Mouse (Mus musculus): ENCODE results near the gene Gm10721.
"Not testable (repeated sequence)": the region's sequence is repeated elsewhere in the genome, so short reads cannot be mapped to it uniquely, and the experiment has no call there.

Gene Gm10721

DNA sequence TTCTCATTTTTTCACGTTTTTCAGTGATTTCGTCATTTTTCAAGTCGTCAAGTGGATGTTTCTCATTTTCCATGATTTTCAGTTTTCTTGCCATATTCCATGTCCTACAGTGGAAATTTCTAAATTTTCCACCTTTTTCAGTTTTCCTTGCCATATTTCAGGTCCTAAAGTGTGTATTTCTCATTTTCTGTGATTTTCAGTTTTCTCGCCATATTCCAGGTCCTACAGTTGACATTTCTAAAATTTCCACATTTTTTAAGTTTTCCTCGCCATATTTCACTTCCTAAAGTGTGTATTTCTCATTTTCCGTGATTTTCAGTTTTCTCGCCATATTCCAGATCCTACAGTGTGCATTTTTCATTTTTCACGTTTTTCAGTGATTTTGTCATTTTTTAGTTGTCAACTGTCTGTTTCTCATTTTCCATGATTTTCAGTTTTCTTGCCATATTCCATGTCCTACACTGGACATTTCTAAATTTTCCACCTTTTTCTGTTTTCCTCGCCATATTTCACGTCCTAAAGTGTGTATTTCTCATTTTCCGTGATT is at the start of gene Gm10721:
Gene Gm10721 (plus strand): TSS at position 408 of the 547 bp plus-strand sequence.
- DNase-seq (ENCODE audit: low spot score): not testable (repeated sequence)

DNA sequence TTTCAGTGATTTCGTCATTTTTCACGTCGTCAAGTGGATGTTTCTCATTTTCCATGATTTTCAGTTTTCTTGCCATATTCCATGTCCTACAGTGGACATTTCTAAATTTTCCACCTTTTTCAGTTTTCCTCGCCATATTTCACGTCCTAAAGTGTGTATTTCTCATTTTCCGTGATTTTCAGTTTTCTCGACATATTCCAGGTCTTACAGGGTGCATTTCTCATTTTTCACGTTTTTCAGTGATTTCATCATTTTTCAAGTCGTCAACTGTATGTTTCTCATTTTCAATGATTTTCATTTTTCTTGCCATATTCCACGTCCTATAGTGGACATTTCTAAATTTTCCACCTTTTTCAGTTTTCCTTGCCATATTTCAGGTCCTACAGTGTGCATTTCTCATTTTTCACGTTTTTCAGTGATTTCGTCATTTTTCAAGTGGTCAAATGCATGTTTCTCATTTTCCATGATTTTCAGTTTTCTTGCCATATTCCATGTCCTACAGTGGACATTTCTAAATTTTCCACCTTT is 12.4 kb upstream of the Gm10721 start, which contains the start of gene Gm10722:
Gene Gm10722 (plus strand): TSS at position 478 of the 528 bp plus-strand sequence.
- peak; percentile 69 for DNase-seq (ENCODE audit: low spot score)

DNA sequence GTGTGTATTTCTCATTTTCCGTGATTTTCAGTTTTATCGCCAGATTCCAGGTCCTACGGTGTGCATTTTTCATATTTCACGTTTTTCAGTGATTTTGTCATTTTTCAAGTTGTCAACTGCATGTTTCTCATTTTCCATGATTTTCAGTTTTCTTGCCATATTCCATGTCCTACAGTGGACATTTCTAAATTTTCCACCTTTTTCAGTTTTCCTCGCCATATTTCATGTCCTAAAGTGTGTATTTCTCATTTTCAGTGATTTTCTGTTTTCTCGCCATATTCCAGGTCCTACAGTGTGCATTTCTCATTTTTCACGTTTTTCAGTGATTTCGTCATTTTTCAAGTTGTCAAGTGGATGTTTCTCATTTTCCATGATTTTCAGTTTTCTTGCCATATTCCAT is 11.9 kb upstream of the Gm10721 start:
- not testable (repeated sequence) for DNase-seq (ENCODE audit: low spot score)

DNA sequence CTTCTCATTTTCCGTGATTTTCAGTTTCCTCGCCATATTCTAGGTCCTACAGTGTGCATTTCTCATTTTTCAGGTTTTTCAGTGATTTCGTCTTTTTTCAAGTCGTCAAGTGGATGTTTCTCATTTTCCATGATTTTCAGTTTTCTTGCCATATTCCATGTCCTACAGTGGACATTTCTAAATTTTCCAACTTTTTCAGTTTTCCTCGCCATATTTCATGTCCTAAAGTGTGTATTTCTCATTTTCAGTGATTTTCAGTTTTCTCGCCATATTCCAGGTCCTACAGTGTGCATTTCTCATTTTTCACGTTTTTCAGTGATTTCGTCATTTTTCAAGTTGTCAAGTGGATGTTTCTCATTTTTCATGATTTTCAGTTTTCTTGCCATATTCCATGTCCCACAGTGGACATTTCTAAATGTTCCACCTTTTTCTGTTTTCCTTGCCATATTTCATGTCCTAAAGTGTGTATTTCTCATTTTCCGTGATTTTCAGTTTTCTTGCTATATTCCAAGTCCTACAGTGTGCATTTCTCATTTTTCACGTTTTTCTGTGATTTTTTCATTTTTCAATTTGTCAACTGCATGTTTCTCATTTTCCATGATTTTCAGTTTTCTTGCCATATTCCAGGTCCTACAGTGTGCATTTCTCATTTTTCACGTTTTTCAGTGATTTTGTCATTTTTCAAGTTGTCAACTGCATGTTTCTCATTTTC is 10.8 kb upstream of the Gm10721 start:
- DNase-seq (ENCODE audit: low spot score): peak; percentile 25

DNA sequence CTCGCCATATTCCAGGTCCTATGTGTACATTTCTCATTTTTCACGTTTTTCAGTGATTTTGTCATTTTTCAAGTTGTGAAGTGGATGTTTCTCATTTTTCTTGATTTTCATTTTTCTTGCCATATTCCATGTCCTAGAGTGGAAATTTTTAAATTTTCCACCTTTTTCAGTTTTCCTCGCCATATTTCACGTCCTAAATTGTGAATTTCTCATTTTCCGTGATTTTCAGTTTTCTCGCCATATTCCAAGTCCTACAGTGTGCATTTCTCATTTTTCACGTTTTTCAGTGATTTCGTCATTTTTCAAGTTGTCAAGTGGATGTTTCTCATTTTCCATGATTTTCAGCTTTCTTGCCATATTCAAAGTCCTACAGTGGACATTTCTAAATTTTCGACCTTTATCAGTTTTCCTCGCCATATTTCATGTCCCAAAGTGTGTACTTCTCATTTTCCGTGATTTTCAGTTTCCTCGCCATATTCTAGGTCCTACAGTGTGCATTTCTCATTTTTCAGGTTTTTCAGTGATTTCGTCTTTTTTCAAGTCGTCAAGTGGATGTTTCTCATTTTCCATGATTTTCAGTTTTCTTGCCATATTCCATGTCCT is 10.0 kb upstream of the Gm10721 start, which contains the start of gene Gm11168:
Gene Gm11168 (plus strand): TSS at position 553 of the 603 bp plus-strand sequence.
- not testable (repeated sequence) for DNase-seq (ENCODE audit: low spot score)

DNA sequence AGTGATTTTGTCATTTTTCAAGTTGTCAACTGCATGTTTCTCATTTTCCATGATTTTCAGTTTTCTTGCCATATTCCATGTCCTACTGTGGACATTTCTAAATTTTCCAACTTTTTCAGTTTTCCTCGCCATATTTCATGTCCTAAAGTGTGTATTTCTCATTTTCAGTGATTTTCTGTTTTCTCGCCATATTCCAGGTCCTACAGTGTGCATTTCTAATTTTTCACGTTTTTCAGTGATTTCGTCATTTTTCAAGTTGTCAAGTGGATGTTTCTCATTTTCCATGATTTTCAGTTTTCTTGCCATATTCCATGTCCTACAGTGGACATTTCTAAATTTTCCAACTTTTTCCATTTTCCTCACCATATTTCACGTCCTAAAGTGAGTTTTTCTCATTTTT is 6.8 kb upstream of the Gm10721 start:
- DNase-seq (ENCODE audit: low spot score): not testable (repeated sequence)

DNA sequence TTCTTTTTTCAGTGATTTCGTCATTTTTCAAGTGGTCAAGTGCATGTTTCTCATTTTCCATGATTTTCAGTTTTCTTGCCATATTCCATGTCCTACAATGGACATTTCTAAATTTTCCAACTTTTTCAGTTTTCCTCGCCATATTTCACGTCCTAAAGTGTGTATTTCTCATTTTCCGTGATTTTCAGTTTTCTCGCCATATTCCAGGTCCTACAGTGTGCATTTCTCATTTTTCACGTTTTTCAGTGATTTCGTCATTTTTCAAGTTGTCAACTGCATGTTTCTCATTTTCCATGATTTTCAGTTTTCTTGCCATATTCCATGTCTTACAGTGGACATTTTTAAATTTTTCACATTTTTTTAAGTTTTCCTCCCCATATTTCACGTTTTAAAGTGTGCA is 6.3 kb upstream of the Gm10721 start:
- DNase-seq (ENCODE audit: low spot score): not testable (repeated sequence)

DNA sequence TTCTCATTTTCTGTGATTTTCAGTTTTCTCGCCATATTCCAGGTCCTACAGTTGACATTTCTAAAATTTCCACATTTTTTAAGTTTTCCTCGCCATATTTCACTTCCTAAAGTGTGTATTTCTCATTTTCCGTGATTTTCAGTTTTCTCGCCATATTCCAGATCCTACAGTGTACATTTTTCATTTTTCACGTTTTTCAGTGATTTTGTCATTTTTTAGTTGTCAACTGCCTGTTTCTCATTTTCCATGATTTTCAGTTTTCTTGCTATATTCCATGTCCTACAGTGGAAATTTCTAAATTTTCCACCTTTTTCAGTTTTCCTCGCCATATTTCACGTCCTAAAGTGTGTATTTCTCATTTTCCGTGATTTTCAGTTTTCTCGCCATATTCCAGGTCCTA is 5.7 kb upstream of the Gm10721 start:
- peak; percentile 39 for DNase-seq (ENCODE audit: low spot score)

DNA sequence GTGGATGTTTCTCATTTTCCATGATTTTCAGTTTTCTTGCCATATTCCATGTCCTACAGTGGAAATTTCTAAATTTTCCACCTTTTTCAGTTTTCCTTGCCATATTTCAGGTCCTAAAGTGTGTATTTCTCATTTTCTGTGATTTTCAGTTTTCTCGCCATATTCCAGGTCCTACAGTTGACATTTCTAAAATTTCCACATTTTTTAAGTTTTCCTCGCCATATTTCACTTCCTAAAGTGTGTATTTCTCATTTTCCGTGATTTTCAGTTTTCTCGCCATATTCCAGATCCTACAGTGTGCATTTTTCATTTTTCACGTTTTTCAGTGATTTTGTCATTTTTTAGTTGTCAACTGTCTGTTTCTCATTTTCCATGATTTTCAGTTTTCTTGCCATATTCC is 3.6 kb upstream of the Gm10721 start:
- DNase-seq (ENCODE audit: low spot score): not testable (repeated sequence)

DNA sequence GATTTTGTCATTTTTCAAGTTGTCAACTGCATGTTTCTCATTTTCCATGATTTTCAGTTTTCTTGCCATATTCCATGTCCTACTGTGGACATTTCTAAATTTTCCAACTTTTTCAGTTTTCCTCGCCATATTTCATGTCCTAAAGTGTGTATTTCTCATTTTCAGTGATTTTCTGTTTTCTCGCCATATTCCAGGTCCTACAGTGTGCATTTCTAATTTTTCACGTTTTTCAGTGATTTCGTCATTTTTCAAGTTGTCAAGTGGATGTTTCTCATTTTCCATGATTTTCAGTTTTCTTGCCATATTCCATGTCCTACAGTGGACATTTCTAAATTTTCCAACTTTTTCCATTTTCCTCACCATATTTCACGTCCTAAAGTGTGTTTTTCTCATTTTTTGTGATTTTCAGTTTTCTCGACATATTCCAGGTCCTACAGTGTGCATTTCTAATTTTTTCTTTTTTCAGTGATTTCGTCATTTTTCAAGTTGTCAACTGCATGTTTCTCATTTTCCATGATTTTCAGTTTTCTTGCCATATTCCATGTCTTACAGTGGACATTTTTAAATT is 802 bp upstream of the Gm10721 start:
- not testable (repeated sequence) for DNase-seq (ENCODE audit: low spot score)

DNA sequence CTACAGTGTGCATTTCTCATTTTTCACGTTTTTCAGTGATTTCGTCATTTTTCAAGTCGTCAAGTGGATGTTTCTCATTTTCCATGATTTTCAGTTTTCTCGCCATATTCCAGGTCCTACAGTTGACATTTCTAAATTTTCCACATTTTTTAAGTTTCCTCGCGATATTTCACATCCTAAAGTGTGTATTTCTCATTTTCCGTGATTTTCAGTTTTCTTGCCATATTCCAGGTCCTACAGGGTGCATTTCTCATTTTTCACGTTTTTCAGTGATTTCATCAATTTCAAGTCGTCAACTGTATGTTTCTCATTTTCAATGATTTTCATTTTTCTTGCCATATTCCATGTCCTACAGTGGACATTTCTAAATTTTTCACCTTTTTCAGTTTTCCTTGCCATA is 2.4 kb downstream of the Gm10721 start, which contains the start of gene Gm10720:
Gene Gm10720 (plus strand): TSS at position 301 of the 400 bp plus-strand sequence.
- DNase-seq (ENCODE audit: low spot score): not testable (repeated sequence)

DNA sequence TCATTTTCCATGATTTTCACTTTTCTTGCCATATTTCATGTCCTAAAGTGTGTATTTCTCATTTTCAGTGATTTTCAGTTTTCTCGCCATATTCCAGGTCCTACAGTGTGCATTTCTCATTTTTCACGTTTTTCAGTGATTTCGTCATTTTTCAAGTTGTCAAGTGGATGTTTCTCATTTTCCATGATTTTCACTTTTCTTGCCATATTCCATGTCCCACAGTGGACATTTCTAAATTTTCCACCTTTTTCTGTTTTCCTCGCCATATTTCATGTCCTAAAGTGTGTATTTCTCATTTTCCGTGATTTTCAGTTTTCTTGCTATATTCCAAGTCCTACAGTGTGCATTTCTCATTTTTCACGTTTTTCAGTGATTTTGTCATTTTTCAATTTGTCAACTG is 3.0 kb downstream of the Gm10721 start:
- not testable (repeated sequence) for DNase-seq (ENCODE audit: low spot score)

DNA sequence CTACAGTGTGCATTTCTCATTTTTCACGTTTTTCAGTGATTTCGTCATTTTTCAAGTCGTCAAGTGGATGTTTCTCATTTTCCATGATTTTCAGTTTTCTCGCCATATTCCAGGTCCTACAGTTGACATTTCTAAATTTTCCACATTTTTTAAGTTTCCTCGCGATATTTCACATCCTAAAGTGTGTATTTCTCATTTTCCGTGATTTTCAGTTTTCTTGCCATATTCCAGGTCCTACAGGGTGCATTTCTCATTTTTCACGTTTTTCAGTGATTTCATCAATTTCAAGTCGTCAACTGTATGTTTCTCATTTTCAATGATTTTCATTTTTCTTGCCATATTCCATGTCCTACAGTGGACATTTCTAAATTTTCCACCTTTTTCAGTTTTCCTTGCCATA is 4.2 kb downstream of the Gm10721 start, which contains the start of gene Gm10719:
Gene Gm10719 (plus strand): TSS at position 301 of the 400 bp plus-strand sequence.
- DNase-seq (ENCODE audit: low spot score): not testable (repeated sequence)

DNA sequence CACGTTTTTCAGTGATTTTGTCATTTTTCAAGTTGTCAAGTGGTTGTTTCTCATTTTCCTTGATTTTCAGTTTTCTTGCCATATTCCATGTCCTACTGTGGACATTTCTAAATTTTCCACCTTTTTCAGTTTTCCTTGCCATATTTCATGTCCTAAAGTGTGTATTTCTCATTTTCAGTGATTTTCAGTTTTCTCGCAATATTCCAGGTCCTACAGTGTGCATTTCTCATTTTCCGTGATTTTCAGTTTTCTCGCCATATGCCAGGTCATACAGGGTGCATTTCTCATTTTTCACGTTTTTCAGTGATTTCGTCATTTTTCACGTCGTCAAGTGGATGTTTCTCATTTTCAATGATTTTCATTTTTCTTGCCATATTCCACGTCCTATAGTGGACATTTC is 6.0 kb downstream of the Gm10721 start:
- not testable (repeated sequence) for DNase-seq (ENCODE audit: low spot score)

DNA sequence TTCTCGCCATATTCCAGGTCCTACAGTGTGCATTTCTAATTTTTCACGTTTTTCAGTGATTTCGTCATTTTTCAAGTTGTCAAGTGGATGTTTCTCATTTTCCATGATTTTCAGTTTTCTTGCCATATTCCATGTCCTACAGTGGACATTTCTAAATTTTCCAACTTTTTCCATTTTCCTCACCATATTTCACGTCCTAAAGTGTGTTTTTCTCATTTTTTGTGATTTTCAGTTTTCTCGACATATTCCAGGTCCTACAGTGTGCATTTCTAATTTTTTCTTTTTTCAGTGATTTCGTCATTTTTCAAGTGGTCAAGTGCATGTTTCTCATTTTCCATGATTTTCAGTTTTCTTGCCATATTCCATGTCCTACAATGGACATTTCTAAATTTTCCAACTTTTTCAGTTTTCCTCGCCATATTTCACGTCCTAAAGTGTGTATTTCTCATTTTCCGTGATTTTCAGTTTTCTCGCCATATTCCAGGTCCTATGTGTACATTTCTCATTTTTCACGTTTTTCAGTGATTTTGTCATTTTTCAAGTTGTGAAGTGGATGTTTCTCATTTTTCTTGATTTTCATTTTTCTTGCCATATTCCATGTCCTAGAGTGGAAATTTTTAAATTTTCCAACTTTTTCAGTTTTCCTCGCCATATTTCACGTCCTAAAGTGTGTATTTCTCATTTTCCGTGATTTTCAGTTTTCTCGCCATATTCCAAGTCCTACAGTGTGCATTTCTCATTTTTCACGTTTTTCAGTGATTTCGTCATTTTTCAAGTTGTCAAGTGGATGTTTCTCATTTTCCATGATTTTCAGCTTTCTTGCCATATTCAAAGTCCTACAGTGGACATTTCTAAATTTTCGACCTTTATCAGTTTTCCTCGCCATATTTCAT is 7.1 kb downstream of the Gm10721 start:
- not testable (repeated sequence) for DNase-seq (ENCODE audit: low spot score)

DNA sequence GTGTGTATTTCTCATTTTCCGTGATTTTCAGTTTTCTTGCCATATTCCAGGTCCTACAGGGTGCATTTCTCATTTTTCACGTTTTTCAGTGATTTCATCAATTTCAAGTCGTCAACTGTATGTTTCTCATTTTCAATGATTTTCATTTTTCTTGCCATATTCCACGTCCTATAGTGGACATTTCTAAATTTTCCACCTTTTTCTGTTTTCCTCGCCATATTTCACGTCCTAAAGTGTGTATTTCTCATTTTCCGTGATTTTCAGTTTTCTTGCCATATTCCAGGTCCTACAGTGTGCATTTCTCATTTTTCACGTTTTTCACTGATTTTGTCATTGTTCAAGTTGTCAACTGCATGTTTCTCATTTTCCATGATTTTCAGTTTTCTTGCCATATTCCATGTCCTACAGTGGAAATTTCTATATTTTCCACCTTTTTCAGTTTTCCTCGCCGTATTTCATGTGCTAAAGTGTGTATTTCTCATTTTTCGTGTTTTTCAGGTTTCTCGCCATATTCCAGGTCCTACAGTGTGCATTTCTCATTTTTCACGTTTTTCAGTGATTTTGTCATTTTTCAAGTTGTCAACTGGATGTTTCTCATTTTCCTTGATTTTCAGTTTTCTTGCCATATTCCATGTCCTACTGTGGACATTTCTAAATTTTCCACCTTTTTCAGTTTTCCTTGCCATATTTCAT is 9.5 kb downstream of the Gm10721 start:
- DNase-seq (ENCODE audit: low spot score): peak; percentile 33

DNA sequence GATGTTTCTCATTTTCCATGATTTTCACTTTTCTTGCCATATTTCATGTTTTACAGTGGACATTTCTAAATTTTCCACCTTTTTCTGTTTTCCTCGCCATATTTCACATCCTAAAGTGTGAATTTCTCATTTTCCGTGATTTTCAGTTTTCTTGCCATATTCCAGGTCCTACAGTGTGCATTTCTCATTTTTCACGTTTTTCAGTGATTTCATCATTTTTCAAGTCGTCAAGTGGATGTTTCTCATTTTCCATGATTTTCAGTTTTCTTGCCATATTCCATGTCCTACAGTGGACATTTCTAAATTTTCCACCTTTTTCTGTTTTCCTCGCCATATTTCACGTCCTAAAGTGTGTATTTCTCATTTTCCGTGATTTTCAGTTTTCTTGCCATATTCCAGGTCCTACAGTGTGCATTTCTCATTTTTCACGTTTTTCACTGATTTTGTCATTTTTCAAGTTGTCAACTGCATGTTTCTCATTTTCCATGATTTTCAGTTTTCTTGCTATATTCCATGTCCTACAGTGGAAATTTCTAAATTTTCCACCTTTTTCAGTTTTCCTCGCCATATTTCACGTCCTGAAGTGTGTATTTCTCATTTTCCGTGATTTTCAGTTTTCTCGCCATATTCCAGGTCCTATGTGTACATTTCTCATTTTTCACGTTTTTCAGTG is 10.5 kb downstream of the Gm10721 start, which contains the start of gene Gm10718:
Gene Gm10718 (plus strand): TSS at position 236 of the 673 bp plus-strand sequence.
- not testable (repeated sequence) for DNase-seq (ENCODE audit: low spot score)

DNA sequence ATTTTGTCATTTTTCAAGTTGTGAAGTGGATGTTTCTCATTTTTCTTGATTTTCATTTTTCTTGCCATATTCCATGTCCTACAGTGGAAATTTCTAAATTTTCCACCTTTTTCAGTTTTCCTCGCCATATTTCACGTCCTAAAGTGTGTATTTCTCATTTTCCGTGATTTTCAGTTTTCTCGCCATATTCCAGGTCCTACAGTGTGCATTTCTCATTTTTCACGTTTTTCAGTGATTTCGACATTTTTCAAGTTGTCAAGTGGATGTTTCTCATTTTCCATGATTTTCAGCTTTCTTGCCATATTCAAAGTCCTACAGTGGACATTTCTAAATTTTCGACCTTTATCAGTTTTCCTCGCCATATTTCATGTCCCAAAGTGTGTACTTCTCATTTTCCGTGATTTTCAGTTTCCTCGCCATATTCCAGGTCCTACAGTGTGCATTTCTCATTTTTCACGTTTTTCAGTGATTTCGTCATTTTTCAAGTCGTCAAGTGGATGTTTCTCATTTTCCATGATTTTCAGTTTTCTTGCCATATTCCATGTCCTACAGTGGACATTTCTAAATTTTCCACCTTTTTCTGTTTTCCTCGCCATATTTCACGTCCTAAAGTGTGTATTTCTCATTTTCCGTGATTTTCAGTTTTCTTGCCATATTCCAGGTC is 11.2 kb downstream of the Gm10721 start:
- DNase-seq (ENCODE audit: low spot score): not testable (repeated sequence)

DNA sequence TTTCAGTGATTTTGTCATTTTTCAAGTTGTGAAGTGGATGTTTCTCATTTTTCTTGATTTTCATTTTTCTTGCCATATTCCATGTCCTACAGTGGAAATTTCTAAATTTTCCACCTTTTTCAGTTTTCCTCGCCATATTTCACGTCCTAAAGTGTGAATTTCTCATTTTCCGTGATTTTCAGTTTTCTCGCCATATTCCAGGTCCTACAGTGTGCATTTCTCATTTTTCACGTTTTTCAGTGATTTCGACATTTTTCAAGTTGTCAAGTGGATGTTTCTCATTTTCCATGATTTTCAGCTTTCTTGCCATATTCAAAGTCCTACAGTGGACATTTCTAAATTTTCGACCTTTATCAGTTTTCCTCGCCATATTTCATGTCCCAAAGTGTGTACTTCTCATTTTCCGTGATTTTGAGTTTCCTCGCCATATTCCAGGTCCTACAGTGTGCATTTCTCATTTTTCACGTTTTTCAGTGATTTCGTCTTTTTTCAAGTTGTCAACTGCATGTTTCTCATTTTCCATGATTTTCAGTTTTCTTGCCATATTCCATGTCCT is 12.1 kb downstream of the Gm10721 start, which contains the start of gene Gm10717:
Gene Gm10717 (plus strand): TSS at position 506 of the 556 bp plus-strand sequence.
- DNase-seq (ENCODE audit: low spot score): not testable (repeated sequence)

All from adipocyte (in vitro differentiated cells).